Mouse (Mus musculus) olfactory bulb, adult 2 months (tissue): ENCODE data around the gene Prmt2.

Source experiments
- CTCF ChIP-seq: fragments of 200-500 bp; IDR thresholded peaks from 2 replicates; pipeline ENCODE4 v1.5.1; 2012; ENCODE audit warnings: low read depth, mild to moderate bottlenecking, low read length, moderate library complexity; ENCODE audit not compliant: insufficient read depth
- POLR2A ChIP-seq: fragments of 200-500 bp; IDR thresholded peaks from 2 replicates; pipeline ENCODE4 v1.6.1; 2012; ENCODE audit warnings: mild to moderate bottlenecking, low read depth, low read length, moderate library complexity; ENCODE audit not compliant: insufficient read depth

DNA sequence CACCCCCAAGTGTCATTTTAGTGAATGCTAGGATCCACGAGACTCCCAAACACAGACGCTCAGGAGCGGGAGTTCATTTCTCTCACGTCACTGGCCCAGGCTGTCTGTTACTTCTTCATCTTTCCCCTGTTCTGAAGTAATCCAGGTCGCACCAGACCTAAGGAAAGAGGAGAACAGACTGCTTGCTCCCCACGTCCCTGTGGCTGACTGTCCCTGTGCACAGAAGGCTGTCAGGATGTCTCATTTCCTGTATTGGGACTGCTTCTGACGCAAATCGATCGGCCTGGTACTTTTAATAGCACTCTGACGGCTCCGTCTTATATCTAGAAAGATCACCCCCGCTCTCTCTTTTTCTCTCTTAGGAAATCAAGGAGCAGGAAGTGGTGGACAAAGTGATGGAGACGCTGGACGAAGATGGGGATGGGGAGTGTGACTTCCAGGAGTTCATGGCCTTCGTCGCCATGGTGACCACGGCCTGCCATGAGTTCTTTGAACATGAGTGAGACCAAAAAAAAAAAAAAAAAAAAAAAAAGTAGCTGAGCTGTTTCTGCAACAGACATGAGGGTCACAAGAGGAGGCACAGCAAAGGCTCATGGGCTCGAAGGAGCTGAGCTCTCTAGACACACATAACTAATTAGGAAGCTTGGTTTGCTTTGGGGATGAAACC, 22.0 kb upstream of the Prmt2 start:
- no peak for TF ChIP-seq CTCF
- TF ChIP-seq POLR2A: no peak
